Mouse (Mus musculus) E14TG2a.4 (cell line): ENCODE measurements at regions not wholly inside any gene's neighbourhood (a gene's known extent, or its start where the extent isn't known, plus 50 kb on each side); places are given as distances from the start of the nearest gene placed in this dataset.

ENCODE experiments used
- CTCF ChIP-seq: conservative IDR thresholded peaks from 2 replicates; pipeline ENCODE4 v1.5.1; 2014; ENCODE audit warnings: low read length
- POU5F1 ChIP-seq: IDR thresholded peaks from 2 replicates; pipeline ENCODE4 v1.6.1; 2014; ENCODE audit warnings: low read length, borderline replicate concordance

- TF ChIP-seq CTCF (no peak), POU5F1 (no peak)
Measured at GRCm38 (mm10) chr8:113066170-113066708, 496.4 kb downstream of the Cntnap4 start.
